ENCODE assay signal across 9 mouse cellular contexts in genomic region chr1:179012273-179012672, GRCm38 (mm10).
DNase-seq lines count a peak whose midpoint lies in the region; ATAC-seq lines count a peak whose summit lies in the region.
"Had no signal": no experiment of that assay in that cellular context is flagged by ENCODE, and none has a peak within 500 bp of the region (broad histone marks: within the 10 kb centered on the region; RNA-seq: fewer than 3 reads in every experiment).

No protein-coding gene starts in this region.

- H3K4me2 ChIP-seq in kidney, embryonic 14.5 days (replicated peaks; ENCODE audit: low read depth, low read length) = no peak overlapping the region
- no peak overlapping the region for H3K4me2 ChIP-seq in liver, embryonic 12.5 days

- peak; percentile 78 for DNase-seq in kidney, adult 18-20 months
- peak; percentile 100 for DNase-seq in cerebellum, adult 9-11 months
- DNase-seq in heart, adult 8-10 months (ENCODE audit: low spot score) = peak; percentile 82
- DNase-seq in left cerebral cortex, adult 11 months (ENCODE audit: low spot score) = peak; percentile 22
- peak; percentile 84 for DNase-seq in right cerebral cortex, postnatal 10 days (ENCODE audit: low spot score in 2 of 2)
- DNase-seq in spleen, postnatal 14 days (ENCODE audit: low spot score in 2 of 2) = no peak

- H3K9ac ChIP-seq in kidney, embryonic 14.5 days (ENCODE audit: low read depth, low read length) = no peak overlapping the region
- H3K9ac ChIP-seq in liver, embryonic 12.5 days = no peak overlapping the region

- H3K9me3 ChIP-seq in kidney, embryonic 14.5 days (ENCODE audit: control insufficient read depth, low read length) = no peaks in the 10 kb centered on the region
- H3K9me3 ChIP-seq in liver, embryonic 12.5 days (replicated peaks) = no peaks in the 10 kb centered on the region
- H3K9me3 ChIP-seq: G1E had no signal

- no peak for ATAC-seq in kidney, embryonic 14.5 days (ENCODE audit: low FRiP score, low TSS enrichment)
- ATAC-seq in liver, embryonic 12.5 days = no peak

- WGBS in kidney, embryonic 14.5 days = 88% methylated on average over 4 of the region's 4 CpGs
- WGBS in liver, embryonic 12.5 days (ENCODE audit: insufficient replicate concordance) = 68% methylated on average over 4 of the region's 4 CpGs

- no peak overlapping the region for H3K4me3 ChIP-seq in kidney, embryonic 14.5 days (ENCODE audit: low read length)
- H3K4me3 ChIP-seq in liver, embryonic 12.5 days = no peak overlapping the region

- H3K4me1 ChIP-seq in kidney, embryonic 14.5 days (ENCODE audit: control insufficient read depth, insufficient read depth, low read length) = no peaks in the 10 kb centered on the region
- peaks cover 5% of the 10 kb centered on the region; the same call in 1 of the 2 replicates for H3K4me1 ChIP-seq in liver, embryonic 12.5 days

- H3K36me3 ChIP-seq in kidney, embryonic 14.5 days (ENCODE audit: control insufficient read depth, insufficient read depth, low read length) = no peaks in the 10 kb centered on the region
- H3K36me3 ChIP-seq in liver, embryonic 12.5 days = no peaks in the 10 kb centered on the region
- H3K36me3 ChIP-seq: G1E had no signal

- no peak overlapping the region for H3K27ac ChIP-seq in kidney, embryonic 14.5 days (ENCODE audit: low read depth, low read length)
- H3K27ac ChIP-seq in liver, embryonic 12.5 days = no peak overlapping the region

- H3K27me3 ChIP-seq in kidney, embryonic 14.5 days (ENCODE audit: control insufficient read depth, insufficient read depth, low read length) = no peaks in the 10 kb centered on the region; the same call in 1 of the 2 replicates
- no peaks in the 10 kb centered on the region for H3K27me3 ChIP-seq in liver, embryonic 12.5 days (replicated peaks)

Comparison
In these comparisons a context has a peak if more than half of its experiments do, and no peak if none do; other contexts are left out.
1. DNase-seq: peak in kidney, adult 18-20 months (single experiment), cerebellum, adult 9-11 months (single experiment), heart, adult 8-10 months (single experiment), left cerebral cortex, adult 11 months (single experiment) and right cerebral cortex, postnatal 10 days (2 of 2); none in spleen, postnatal 14 days (0 of 2).